Mouse (Mus musculus) neural tube, embryonic 15.5 days (tissue): ENCODE results near the gene Snapc1. TPM values are rescaled to one million over a fixed set of nuclear protein-coding genes. Genes with fewer than 3 reads are reported as not detected.
A peak's percentile ranks its signal among the peaks of the same experiment; 100 is the strongest.

Experiments used
- ATAC-seq: fragments of 200-750 bp; cut with Nextera tagmentation; 2 replicates; pipeline ENCODE4 v1.8.0; 2017; ENCODE audit warnings: mild to moderate bottlenecking, moderate TSS enrichment, moderate library complexity; ENCODE audit not compliant: low FRiP score
- H3K27ac ChIP-seq: fragments of 300-500 bp; sonication (generic); replicated peaks from 2 replicates; pipeline ENCODE4 v1.5.1; 2015; ENCODE audit warnings: mild to moderate bottlenecking, inconsistent platforms
- H3K27me3 ChIP-seq: fragments of 300-500 bp; sonication (generic); replicated peaks from 2 replicates; pipeline ENCODE4 v1.6.1; 2015; ENCODE audit warnings: inconsistent platforms
- H3K36me3 ChIP-seq: fragments of 300-500 bp; sonication (generic); 2 replicates; pipeline ENCODE4 v1.6.1; 2015; ENCODE audit warnings: inconsistent platforms
- H3K4me1 ChIP-seq: fragments of 300-500 bp; sonication (generic); 2 replicates; pipeline ENCODE4 v1.6.1; 2015; ENCODE audit warnings: inconsistent platforms
- H3K4me2 ChIP-seq: fragments of 300-500 bp; sonication (generic); 2 replicates; pipeline ENCODE4 v1.6.1; 2015; ENCODE audit warnings: inconsistent platforms, mild to moderate bottlenecking, moderate library complexity
- H3K4me3 ChIP-seq: fragments of 300-500 bp; sonication (generic); replicated peaks from 2 replicates; pipeline ENCODE4 v1.5.1; 2015; ENCODE audit warnings: mild to moderate bottlenecking, inconsistent platforms
- H3K9ac ChIP-seq: fragments of 300-500 bp; sonication (generic); replicated peaks from 2 replicates; pipeline ENCODE4 v1.6.1; 2015; ENCODE audit warnings: mild to moderate bottlenecking, inconsistent platforms
- H3K9me3 ChIP-seq: fragments of 300-500 bp; sonication (generic); replicated peaks from 2 replicates; pipeline ENCODE4 v1.6.1; 2016; ENCODE audit warnings: inconsistent platforms
- WGBS: fragments of 180-500 bp; shearing (Covaris S2); methylation state at CpG from one replicate; pipeline ENCODE4 v1.1.7; 2015; ENCODE audit warnings: mixed read lengths; 5-methylcytosine and 5-hydroxymethylcytosine counted together
- polyA plus RNA-seq: library from polyadenylated mRNA; unstranded; fragments of >200 nt; fragmentation: Nextera tagmentation; extraction: Ambion mirVana; gene quantifications from 2 replicates; pipeline ENCODE4 v1.2.1, GENCODE M21; 2015

Snapc1 gene
- polyA plus RNA-seq, 1 experiment from 2014 or later: 35.1 TPM

- Histone ChIP-seq H3K4me1 (peaks cover 28% of the 10 kb centered on the region), H3K27ac (peak within 1 kb of the TSS; percentile 85), H3K9ac (peak within 1 kb of the TSS; percentile 65), H3K27me3 (0 out of 2 replicates have a peak, but pooled peaks cover 6% of the 10 kb centered on the region), H3K4me2 (peak within 1 kb of the TSS; percentile 78), H3K4me3 (peak within 1 kb of the TSS; percentile 65), H3K36me3 (no peaks in the 10 kb centered on the region), H3K9me3 (no peaks in the 10 kb centered on the region)
- under 1% methylated on average over 63 of the region's 67 CpGs for WGBS
- peak; percentile 80 for ATAC-seq
Observed at GRCm38 (mm10) chr12:73997297-73998127, 33.2 kb downstream of the Snapc1 start, which contains the start of gene Syt16. TSS of gene Syt16 (plus strand) at chr12:73997661.

GRCm38 (mm10) chr12:73998128-73998456 is 33.8 kb downstream of the Snapc1 start:
- peak overlapping the region; percentile 65 for H3K4me3 ChIP-seq
- 28% methylated on average over 5 of the region's 5 CpGs for WGBS
- H3K27ac ChIP-seq: peak overlapping the region; percentile 85
- ATAC-seq: peak; percentile 54; the same call in 1 of the 2 replicates
- peak overlapping the region; percentile 78 for H3K4me2 ChIP-seq
- H3K9ac ChIP-seq: peak overlapping the region; percentile 65
- no peaks in the 10 kb centered on the region for H3K9me3 ChIP-seq
- 0 out of 2 replicates have a peak, but pooled peaks cover 6% of the 10 kb centered on the region for H3K27me3 ChIP-seq
- peaks cover 28% of the 10 kb centered on the region for H3K4me1 ChIP-seq
- H3K36me3 ChIP-seq: no peaks in the 10 kb centered on the region

- H3K4me1 ChIP-seq: peaks cover 17% of the 10 kb centered on the region
- H3K36me3 ChIP-seq: no peaks in the 10 kb centered on the region
- H3K4me2 ChIP-seq: no peak overlapping the region
- H3K27me3 ChIP-seq: 0 out of 2 replicates have a peak, but pooled peaks cover 3% of the 10 kb centered on the region
- no peak overlapping the region for H3K9ac ChIP-seq
- WGBS: 90% methylated on average over 9 of the region's 9 CpGs
- H3K9me3 ChIP-seq: no peaks in the 10 kb centered on the region
- no peak overlapping the region for H3K27ac ChIP-seq
- no peak for ATAC-seq
- no peak overlapping the region for H3K4me3 ChIP-seq
Observed at GRCm38 (mm10) chr12:74002449-74002848, 38.2 kb downstream of the Snapc1 start.

- WGBS: 23% methylated on average over 8 of the region's 8 CpGs
- Histone ChIP-seq H3K4me1 (peaks cover 5% of the 10 kb centered on the region), H3K36me3 (no peaks in the 10 kb centered on the region), H3K4me2 (no peak overlapping the region), H3K9me3 (no peaks in the 10 kb centered on the region), H3K27me3 (no peaks in the 10 kb centered on the region), H3K27ac (no peak overlapping the region), H3K9ac (no peak overlapping the region), H3K4me3 (no peak overlapping the region)
- no peak for ATAC-seq
Observed at GRCm38 (mm10) chr12:74009448-74009911, 45.2 kb downstream of the Snapc1 start.

- Histone ChIP-seq H3K9me3 (no peaks in the 10 kb centered on the region), H3K4me2 (peak overlapping the region; percentile 16; the same call in 1 of the 2 replicates), H3K9ac (no peak overlapping the region), H3K27ac (no peak overlapping the region), H3K27me3 (no peaks in the 10 kb centered on the region), H3K4me3 (no peak overlapping the region), H3K4me1 (peaks cover 5% of the 10 kb centered on the region), H3K36me3 (no peaks in the 10 kb centered on the region)
- ATAC-seq: peak; percentile 68; the same call in 1 of the 2 replicates
- WGBS: 2% methylated on average over 6 of the region's 6 CpGs
Observed at GRCm38 (mm10) chr12:74013739-74014138, 49.5 kb downstream of the Snapc1 start.

GRCm38 (mm10) chr12:74014739-74015270 is 50.5 kb downstream of the Snapc1 start:
- Histone ChIP-seq H3K27me3 (no peaks in the 10 kb centered on the region), H3K4me3 (no peak overlapping the region), H3K4me1 (peaks cover 5% of the 10 kb centered on the region), H3K4me2 (no peak overlapping the region), H3K9me3 (no peaks in the 10 kb centered on the region), H3K9ac (no peak overlapping the region), H3K27ac (no peak overlapping the region), H3K36me3 (no peaks in the 10 kb centered on the region)
- 65% methylated on average over 7 of the region's 7 CpGs for WGBS
- no peak for ATAC-seq

GRCm38 (mm10) chr12:74015491-74015890 is 51.2 kb downstream of the Snapc1 start:
- peaks cover 5% of the 10 kb centered on the region for H3K4me1 ChIP-seq
- no peaks in the 10 kb centered on the region for H3K27me3 ChIP-seq
- no peak overlapping the region for H3K27ac ChIP-seq
- H3K36me3 ChIP-seq: no peaks in the 10 kb centered on the region
- H3K9me3 ChIP-seq: no peaks in the 10 kb centered on the region
- H3K9ac ChIP-seq: no peak overlapping the region
- ATAC-seq: no peak
- 81% methylated on average over 5 of the region's 5 CpGs for WGBS
- H3K4me2 ChIP-seq: no peak overlapping the region
- no peak overlapping the region for H3K4me3 ChIP-seq

- Histone ChIP-seq H3K36me3 (no peaks in the 10 kb centered on the region), H3K27me3 (no peaks in the 10 kb centered on the region), H3K4me2 (no peak overlapping the region), H3K4me3 (no peak overlapping the region), H3K27ac (no peak overlapping the region), H3K9me3 (no peaks in the 10 kb centered on the region), H3K9ac (no peak overlapping the region), H3K4me1 (0 out of 2 replicates have a peak, but pooled peaks cover 2% of the 10 kb centered on the region)
- 54% methylated on average over 5 of the region's 5 CpGs for WGBS
- peak; percentile 47; the same call in 1 of the 2 replicates for ATAC-seq
Observed at GRCm38 (mm10) chr12:74023260-74023659, 59.0 kb downstream of the Snapc1 start.

- Histone ChIP-seq H3K9me3 (no peaks in the 10 kb centered on the region), H3K9ac (no peak overlapping the region), H3K4me2 (no peak overlapping the region), H3K27me3 (no peaks in the 10 kb centered on the region), H3K36me3 (no peaks in the 10 kb centered on the region), H3K27ac (no peak overlapping the region), H3K4me3 (no peak overlapping the region), H3K4me1 (0 out of 2 replicates have a peak, but pooled peaks cover 2% of the 10 kb centered on the region)
- WGBS: 88% methylated on average over 2 of the region's 2 CpGs
- ATAC-seq: no peak
Observed at GRCm38 (mm10) chr12:74024912-74025311, 60.6 kb downstream of the Snapc1 start.

Other genes with a start within 250 kb of the Snapc1 start
- gene Hif1a, start 63.1 kb upstream of the Snapc1 start, polyA plus RNA-seq: 74.0 and 74.1 TPM in 2 replicates
- 22.6 and 23.1 TPM in 2 replicates for gene Gm49321, start 26.8 kb upstream of the Snapc1 start, polyA plus RNA-seq
- 66.3 and 78.5 TPM in 2 replicates for gene Syt16, start 33.2 kb downstream of the Snapc1 start, polyA plus RNA-seq